Mouse (Mus musculus) embryonic facial prominence, embryonic 13.5 days (tissue): ENCODE results near the gene Foxd4. TPM values are rescaled to one million over a fixed set of nuclear protein-coding genes. Genes with fewer than 3 reads are reported as not detected.

ENCODE experiments used
- ATAC-seq: fragments of 200-750 bp; cut with Nextera tagmentation; 2 replicates; pipeline ENCODE4 v1.8.0; 2017; ENCODE audit warnings: low read depth; ENCODE audit not compliant: insufficient number of reproducible peaks, insufficient read depth, low FRiP score, low TSS enrichment
- H3K27ac ChIP-seq: fragments of 300-500 bp; sonication (generic); 2 replicates; pipeline ENCODE4 v1.5.1; 2015; ENCODE audit warnings: moderate library complexity, mild to moderate bottlenecking, inconsistent platforms
- H3K27me3 ChIP-seq: fragments of 300-500 bp; sonication (generic); 2 replicates; pipeline ENCODE4 v1.6.1; 2015; ENCODE audit warnings: mild to moderate bottlenecking, inconsistent platforms
- H3K36me3 ChIP-seq: fragments of 300-500 bp; sonication (generic); 2 replicates; pipeline ENCODE4 v1.6.1; 2015; ENCODE audit warnings: mild to moderate bottlenecking, inconsistent platforms
- H3K4me1 ChIP-seq: fragments of 300-500 bp; sonication (generic); 2 replicates; pipeline ENCODE4 v1.6.1; 2015; ENCODE audit warnings: inconsistent platforms
- H3K4me2 ChIP-seq: fragments of 300-500 bp; sonication (generic); 2 replicates; pipeline ENCODE4 v1.6.1; 2015; ENCODE audit warnings: moderate library complexity, mild to moderate bottlenecking, inconsistent platforms
- H3K4me3 ChIP-seq: fragments of 300-500 bp; sonication (generic); 2 replicates; pipeline ENCODE4 v1.5.1; 2015; ENCODE audit warnings: mild to moderate bottlenecking, inconsistent platforms
- H3K9ac ChIP-seq: fragments of 300-500 bp; sonication (generic); 2 replicates; pipeline ENCODE4 v1.6.1; 2015; ENCODE audit warnings: mild to moderate bottlenecking, inconsistent platforms
- H3K9me3 ChIP-seq: fragments of 300-500 bp; sonication (generic); 2 replicates; pipeline ENCODE4 v1.6.1; 2016; ENCODE audit warnings: inconsistent platforms
- WGBS: fragments of 180-500 bp; shearing (Covaris S2); methylation state at CpG from one replicate; pipeline ENCODE4 v1.1.7; 2015; ENCODE audit warnings: mixed read lengths; 5-methylcytosine and 5-hydroxymethylcytosine counted together
- polyA plus RNA-seq: library from polyadenylated mRNA; unstranded; fragments of >200 nt; fragmentation: Nextera tagmentation; extraction: Ambion mirVana; gene quantifications from 2 replicates; pipeline ENCODE4 v1.2.1, GENCODE M21; 2015

The Foxd4 gene
- not detected in 2 replicates for polyA plus RNA-seq

DNA sequence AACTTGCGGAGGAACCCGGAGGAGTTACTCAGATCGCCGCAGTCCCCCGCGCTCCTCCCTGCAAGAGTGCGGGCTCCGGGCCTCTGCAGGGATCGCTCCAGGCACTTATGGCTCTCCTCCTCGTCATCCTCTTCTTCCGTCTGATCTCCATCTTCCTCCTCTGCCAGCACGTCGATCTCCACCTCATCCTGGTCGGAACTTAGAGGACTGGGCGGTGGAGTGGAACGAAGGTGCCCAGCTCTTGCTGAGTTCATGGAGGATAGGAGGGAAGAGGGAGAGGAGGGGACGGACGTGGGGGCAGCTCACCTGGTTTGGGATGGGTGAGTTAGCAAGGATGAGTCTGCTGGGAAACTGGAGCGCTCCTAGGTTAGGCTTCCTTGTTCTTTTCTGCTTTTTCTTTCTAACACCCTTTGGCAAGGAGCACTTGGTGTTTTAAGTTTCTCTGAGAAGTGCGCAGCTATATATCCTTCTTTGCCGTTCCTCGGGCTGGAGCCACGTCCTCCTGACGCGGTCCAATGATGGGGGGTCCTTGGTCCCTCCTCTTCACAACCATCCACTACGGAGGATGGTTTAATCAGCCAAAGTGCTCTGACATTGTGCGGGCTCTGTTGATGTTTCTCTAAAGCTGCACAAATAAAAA, at the start of gene Foxd4:
Gene Foxd4 (minus strand): TSS at position 617 of the 640 bp plus-strand sequence.
- Histone ChIP-seq H3K27me3 (peaks cover 89% of the 10 kb centered on the region), H3K4me1 (peaks cover 24% of the 10 kb centered on the region), H3K4me3 (peak within 1 kb of the TSS; percentile 40), H3K36me3 (no peaks in the 10 kb centered on the region), H3K27ac (no peak within 1 kb of the TSS), H3K9ac (no peak within 1 kb of the TSS), H3K4me2 (peak within 1 kb of the TSS; percentile 75), H3K9me3 (no peaks in the 10 kb centered on the region)
- no peak for ATAC-seq
- WGBS: under 1% methylated on average over 27 of the region's 27 CpGs

DNA sequence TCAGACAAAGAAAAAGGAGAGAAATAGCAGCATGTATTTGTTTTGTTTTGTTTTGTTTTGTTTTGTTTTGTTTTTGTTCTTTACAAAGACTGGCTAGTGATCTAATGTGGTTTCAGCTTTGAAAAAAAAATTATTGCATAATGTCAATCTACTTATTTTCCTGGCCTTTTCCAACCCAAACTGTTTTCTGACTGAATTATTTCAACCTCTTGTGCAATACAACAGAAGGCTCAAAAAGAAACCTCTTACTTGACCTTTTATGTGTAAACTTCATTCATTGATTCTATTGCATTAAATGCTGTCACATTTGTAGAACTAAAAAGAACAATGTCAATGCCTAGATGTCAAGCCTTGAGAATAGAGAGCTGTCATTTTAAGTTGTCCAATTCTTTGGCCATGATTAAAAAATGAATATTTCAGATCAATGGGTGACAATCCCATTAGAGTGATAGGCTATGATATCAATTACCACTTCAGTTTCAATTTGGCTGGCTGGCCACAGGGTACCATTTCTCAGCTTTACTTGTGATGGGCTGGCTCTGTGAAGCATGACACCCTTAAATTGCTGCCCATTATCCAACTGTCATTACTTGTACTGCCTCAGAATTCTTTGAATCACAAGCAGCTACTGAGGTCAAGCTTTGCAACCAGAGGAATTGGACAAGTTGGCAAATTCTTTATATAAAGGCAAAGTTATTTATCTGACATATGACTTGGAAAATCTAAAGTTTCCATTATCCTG, 44.7 kb upstream of the Foxd4 start:
- Histone ChIP-seq H3K4me3 (no peak overlapping the region), H3K9ac (no peak overlapping the region), H3K27me3 (no peaks in the 10 kb centered on the region), H3K27ac (no peak overlapping the region), H3K36me3 (peaks cover 6% of the 10 kb centered on the region; the same call in 1 of the 2 replicates), H3K9me3 (no peaks in the 10 kb centered on the region), H3K4me2 (no peak overlapping the region), H3K4me1 (no peaks in the 10 kb centered on the region)
- ATAC-seq: no peak

DNA sequence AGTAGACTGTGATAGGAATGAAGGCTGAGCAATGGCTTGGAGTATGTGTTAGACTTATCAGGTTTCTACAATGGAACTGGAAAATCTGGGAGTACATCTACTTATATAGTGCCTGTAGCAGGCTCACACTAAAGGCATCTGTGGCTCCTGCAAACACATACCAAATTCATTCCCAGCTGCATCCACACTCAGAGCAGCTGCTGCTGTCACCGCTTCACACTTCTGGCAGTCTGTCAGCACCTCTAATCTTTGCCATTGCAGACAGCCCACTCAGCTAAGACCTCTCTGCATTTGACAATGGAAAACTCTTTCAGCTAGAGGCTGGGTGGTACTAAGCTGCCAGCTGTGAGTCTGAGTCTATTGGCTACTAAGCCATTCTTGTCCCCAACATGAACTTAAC, 36.1 kb upstream of the Foxd4 start:
- no peaks in the 10 kb centered on the region for H3K27me3 ChIP-seq
- 0 out of 2 replicates have a peak, but pooled peaks cover 7% of the 10 kb centered on the region for H3K36me3 ChIP-seq
- WGBS: 94% methylated on average over 1 of the region's 1 CpGs
- H3K9me3 ChIP-seq: no peaks in the 10 kb centered on the region
- H3K27ac ChIP-seq: no peak overlapping the region
- H3K4me3 ChIP-seq: no peak overlapping the region
- no peak overlapping the region for H3K9ac ChIP-seq
- H3K4me2 ChIP-seq: no peak overlapping the region
- no peak for ATAC-seq
- H3K4me1 ChIP-seq: no peaks in the 10 kb centered on the region

DNA sequence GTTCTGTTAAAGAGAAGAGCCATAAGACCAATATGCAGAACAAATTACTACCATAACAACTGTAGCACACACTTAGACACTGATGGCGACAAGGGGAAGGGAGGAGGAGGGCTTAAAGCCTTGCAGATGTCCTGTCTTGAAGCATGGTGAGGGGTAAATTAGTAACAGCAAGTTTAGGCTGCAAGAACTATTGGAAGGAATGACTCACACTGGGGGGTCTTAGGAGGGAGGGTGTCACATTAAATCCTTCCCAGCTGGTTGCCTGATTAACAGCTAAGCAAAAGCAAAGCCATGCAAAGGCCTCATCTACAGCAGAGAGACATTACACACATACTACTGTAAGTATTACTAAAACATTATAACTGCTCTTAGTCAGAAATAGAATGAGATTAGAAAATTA, 28.0 kb upstream of the Foxd4 start:
- H3K4me3 ChIP-seq: no peak overlapping the region
- H3K9ac ChIP-seq: no peak overlapping the region
- H3K27me3 ChIP-seq: no peaks in the 10 kb centered on the region
- H3K4me2 ChIP-seq: no peak overlapping the region
- H3K36me3 ChIP-seq: 0 out of 2 replicates have a peak, but pooled peaks cover 5% of the 10 kb centered on the region
- ATAC-seq: no peak
- no peaks in the 10 kb centered on the region for H3K9me3 ChIP-seq
- no peak overlapping the region for H3K27ac ChIP-seq
- 29% methylated on average over 1 of the region's 1 CpGs for WGBS
- 0 out of 2 replicates have a peak, but pooled peaks cover 3% of the 10 kb centered on the region for H3K4me1 ChIP-seq

DNA sequence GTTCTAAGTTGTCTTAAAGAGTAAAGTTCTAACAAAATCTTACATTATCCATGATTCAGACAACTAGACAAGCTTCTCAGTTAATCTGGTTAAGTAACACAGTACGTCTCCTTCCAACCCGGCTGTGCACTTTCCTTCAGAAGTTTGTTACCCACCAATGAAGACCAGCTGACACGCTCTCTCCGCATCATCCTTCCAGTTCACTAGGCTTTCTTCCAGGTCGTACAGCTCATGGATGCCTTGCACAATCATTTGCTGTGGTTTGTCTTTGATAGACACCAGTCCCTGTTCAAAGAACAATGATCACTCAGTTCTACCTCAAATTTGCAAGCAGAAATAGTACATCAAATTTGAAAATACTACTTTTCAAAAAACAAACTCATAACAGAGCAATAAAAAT, 19.9 kb upstream of the Foxd4 start:
- peaks cover 31% of the 10 kb centered on the region for H3K36me3 ChIP-seq
- no peak overlapping the region for H3K9ac ChIP-seq
- H3K4me1 ChIP-seq: no peaks in the 10 kb centered on the region
- no peaks in the 10 kb centered on the region for H3K27me3 ChIP-seq
- WGBS: 80% methylated on average over 5 of the region's 5 CpGs
- no peaks in the 10 kb centered on the region for H3K9me3 ChIP-seq
- no peak overlapping the region for H3K4me2 ChIP-seq
- H3K4me3 ChIP-seq: no peak overlapping the region
- no peak overlapping the region for H3K27ac ChIP-seq
- no peak for ATAC-seq

DNA sequence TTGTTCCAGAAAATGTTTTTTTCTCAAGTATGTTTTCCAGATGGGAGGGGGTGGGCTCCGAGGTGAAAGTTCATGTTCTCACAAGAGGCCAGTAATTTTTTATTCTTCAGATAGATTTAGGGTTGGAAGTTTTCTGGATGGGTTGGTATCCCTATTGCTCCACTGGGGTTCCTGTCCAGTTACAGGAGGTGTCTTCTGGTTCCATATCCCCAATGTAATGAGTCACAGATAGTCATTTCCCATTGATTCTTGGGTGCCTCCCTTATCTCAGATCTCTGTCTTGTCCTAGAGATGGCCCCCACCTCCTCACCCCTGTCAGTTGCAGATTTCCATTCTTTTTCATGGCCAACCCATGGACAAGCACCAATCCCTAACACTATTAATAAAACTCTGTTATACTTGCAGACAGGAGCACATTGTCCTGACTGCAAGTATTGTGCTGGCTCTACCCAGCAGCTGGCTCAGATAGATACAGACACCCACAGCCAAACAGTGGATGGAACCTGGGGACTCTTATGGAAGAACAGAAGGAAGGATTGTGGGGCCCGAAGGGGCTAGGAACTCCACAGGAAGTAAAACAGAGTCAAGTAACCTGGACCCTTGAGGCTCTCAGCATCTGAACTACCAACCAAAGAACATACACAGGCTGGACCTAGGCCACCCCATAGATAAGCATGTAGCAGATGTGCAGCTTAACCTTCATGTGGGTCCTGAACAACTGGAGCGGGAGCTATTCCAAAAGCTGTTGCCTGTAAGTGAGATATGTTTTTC, 7.6 kb upstream of the Foxd4 start:
- Histone ChIP-seq H3K4me2 (no peak overlapping the region), H3K36me3 (no peaks in the 10 kb centered on the region), H3K27me3 (peaks cover 19% of the 10 kb centered on the region), H3K27ac (no peak overlapping the region), H3K9me3 (no peaks in the 10 kb centered on the region), H3K4me1 (no peaks in the 10 kb centered on the region), H3K9ac (no peak overlapping the region), H3K4me3 (no peak overlapping the region)
- 82% methylated on average over 3 of the region's 3 CpGs for WGBS
- ATAC-seq: no peak

DNA sequence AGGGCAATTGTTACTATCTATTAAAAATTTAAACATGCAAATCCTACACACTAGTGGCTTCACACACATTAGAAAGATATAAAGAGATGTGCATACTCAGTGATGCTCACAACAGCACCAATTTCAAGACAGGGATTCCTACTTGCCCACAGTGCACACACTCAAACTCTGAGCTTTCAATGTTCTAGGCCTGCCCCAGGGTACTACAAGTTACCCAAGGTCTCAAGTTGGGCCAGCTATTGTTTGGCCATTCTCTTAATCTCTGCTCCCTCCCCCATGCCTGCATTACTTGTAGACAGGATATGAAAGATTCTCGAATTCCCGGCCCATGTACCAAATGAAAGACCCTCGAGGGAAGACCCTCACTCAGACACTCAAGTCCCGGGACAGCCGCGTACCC, 6.7 kb upstream of the Foxd4 start:
- WGBS: 91% methylated on average over 6 of the region's 6 CpGs
- no peaks in the 10 kb centered on the region for H3K4me1 ChIP-seq
- no peak overlapping the region for H3K4me2 ChIP-seq
- H3K9me3 ChIP-seq: no peaks in the 10 kb centered on the region
- no peak overlapping the region for H3K4me3 ChIP-seq
- no peak overlapping the region for H3K9ac ChIP-seq
- peaks cover 29% of the 10 kb centered on the region for H3K27me3 ChIP-seq
- H3K36me3 ChIP-seq: no peaks in the 10 kb centered on the region
- H3K27ac ChIP-seq: no peak overlapping the region
- no peak for ATAC-seq

DNA sequence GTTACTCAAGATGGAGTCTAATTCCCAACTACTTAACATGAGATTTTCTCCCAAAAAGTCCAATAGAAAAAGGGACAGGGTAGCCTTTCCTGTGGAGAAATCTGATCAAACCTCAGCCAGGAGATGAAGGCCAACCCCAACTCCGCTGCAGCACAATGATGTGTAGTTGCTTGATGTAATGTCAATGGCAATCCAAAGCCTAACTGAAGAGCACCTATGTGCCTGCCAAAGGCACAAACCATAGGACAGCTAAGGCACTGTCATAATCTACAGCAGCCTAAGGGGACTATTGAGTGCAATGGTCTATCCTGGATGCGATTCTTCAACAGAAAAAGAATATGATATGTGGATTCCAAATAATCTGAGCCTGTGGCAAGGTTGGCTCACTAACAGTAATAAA, 1.8 kb upstream of the Foxd4 start:
- no peak for ATAC-seq
- Histone ChIP-seq H3K27me3 (peaks cover 72% of the 10 kb centered on the region), H3K4me1 (peaks cover 16% of the 10 kb centered on the region), H3K9ac (no peak overlapping the region), H3K36me3 (no peaks in the 10 kb centered on the region), H3K4me3 (no peak overlapping the region), H3K27ac (no peak overlapping the region), H3K4me2 (no peak overlapping the region), H3K9me3 (no peaks in the 10 kb centered on the region)
- 50% methylated on average over 2 of the region's 2 CpGs for WGBS

DNA sequence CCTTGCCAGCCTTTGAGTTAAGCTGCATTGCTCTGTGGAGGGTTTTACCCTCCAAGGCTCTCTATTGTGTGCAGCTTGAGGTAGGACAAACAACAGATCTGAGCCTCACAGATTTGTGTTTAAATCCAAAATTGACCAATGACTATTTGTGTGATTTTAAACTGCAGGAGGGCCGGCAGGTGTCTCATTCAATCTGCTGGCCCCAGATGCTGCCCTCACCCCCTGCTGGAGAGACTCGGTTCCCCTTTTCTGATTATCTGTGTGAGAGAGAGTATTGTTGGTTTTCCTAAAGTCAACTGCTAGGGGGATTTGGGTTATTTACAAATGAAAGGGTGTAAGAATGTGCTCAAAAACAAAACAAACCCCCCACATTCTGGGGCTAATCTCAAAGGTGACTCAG, 1.3 kb upstream of the Foxd4 start:
- H3K9me3 ChIP-seq: no peaks in the 10 kb centered on the region
- no peaks in the 10 kb centered on the region for H3K36me3 ChIP-seq
- no peak overlapping the region for H3K9ac ChIP-seq
- WGBS: 5% methylated on average over 2 of the region's 2 CpGs
- H3K4me2 ChIP-seq: no peak overlapping the region
- H3K27me3 ChIP-seq: peaks cover 77% of the 10 kb centered on the region
- peaks cover 21% of the 10 kb centered on the region for H3K4me1 ChIP-seq
- H3K27ac ChIP-seq: no peak overlapping the region
- no peak overlapping the region for H3K4me3 ChIP-seq
- ATAC-seq: no peak

DNA sequence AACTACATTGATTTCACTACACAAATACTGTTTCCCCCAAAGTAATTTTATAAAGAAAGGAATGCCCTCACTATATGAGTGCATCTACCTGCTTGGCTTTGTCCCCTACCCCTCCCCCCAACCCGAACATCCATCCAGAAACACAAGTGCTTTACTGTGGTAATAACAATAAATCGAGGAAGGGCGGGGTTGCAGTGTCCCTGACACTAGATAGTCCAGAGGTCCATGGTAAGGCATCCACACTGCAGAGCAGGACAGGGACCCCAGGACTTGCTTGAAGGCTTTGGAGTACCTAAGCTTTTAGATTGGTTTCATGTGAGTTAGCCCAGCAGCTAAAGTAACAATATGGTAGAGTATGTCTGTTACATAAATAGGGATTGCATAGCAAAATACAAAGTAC, 669 bp upstream of the Foxd4 start:
- H3K27me3 ChIP-seq: peaks cover 83% of the 10 kb centered on the region
- H3K9ac ChIP-seq: no peak overlapping the region
- no peak overlapping the region for H3K27ac ChIP-seq
- H3K4me3 ChIP-seq: no peak overlapping the region
- H3K4me1 ChIP-seq: peaks cover 24% of the 10 kb centered on the region
- no peak for ATAC-seq
- no peaks in the 10 kb centered on the region for H3K9me3 ChIP-seq
- no peaks in the 10 kb centered on the region for H3K36me3 ChIP-seq
- H3K4me2 ChIP-seq: no peak overlapping the region
- WGBS: 6% methylated on average over 3 of the region's 3 CpGs

DNA sequence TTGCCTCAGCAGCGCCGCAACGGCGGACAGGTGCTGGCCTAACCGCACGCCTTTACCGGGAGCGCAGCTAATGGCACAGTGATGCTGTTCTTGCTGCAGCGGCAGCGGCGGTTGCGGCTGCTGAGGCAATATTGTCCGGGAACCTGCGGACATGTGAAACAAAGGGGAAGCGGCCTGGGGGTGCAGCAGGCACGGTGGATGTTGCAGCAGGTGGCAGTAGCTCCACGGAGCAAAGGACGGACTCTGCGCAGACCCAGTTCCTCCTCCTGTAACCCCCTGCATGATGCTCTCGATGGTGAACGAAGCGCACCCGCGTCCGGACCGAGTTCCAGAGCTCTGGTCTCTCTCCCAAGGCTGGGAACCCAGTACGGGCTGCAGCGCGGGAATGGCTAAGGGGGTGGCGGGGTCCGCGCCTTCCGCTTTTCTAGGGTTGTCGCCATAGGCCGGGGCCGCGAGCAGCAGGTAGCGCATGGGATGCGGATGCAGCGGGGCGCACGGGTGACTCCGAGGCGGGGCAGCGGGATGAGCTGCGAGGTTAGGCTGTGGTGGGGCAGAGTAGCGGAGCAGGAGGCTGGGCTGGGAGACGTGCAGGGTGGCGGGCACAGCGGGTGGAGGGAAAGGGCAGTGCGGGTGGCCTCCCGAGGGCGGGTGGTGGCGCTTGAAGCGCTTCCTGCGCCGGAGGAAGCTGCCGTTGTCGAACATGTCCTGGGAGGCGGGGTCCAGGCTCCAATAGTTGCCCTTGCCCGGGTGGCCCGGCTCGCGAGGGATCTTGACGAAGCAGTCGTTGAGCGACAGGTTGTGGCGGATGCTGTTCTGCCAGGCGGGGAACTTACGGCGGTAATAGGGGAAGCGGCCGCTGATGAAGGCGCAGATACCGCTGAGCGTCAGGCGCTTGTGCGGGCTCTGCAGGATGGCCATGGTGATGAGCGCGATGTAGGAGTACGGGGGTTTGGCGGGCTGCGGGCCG, 1.1 kb downstream of the Foxd4 start:
- Histone ChIP-seq H3K9ac (no peak overlapping the region), H3K27me3 (peaks cover 94% of the 10 kb centered on the region), H3K4me3 (peak overlapping the region; percentile 40), H3K27ac (no peak overlapping the region), H3K36me3 (no peaks in the 10 kb centered on the region), H3K4me1 (peaks cover 24% of the 10 kb centered on the region), H3K9me3 (no peaks in the 10 kb centered on the region), H3K4me2 (peak overlapping the region; percentile 75)
- under 1% methylated on average over 84 of the region's 84 CpGs for WGBS
- peak; percentile 48; the same call in 1 of the 2 replicates for ATAC-seq
